In genomic region chr13:108159241-108159575, GRCm38 (mm10) we compare ENCODE assay signal across 8 mouse cellular contexts. TPM values are rescaled to one million over a fixed set of nuclear protein-coding genes. Genes with fewer than 3 reads are reported as not detected.
DNase-seq lines count a peak whose midpoint lies in the region; ATAC-seq and TF ChIP-seq lines count a peak whose summit lies in the region.

No protein-coding gene starts in this region.

- no peak overlapping the region for H3K27ac ChIP-seq in heart, embryonic 14.5 days (replicated peaks in 1 of 2; ENCODE audit: control insufficient read depth in 1 of 2, insufficient read depth in 1 of 2, low read depth in 2 of 2, low read length in 2 of 2)
- H3K27ac ChIP-seq in ES-E14 (ENCODE audit: insufficient read depth, low read depth, low read length, poor library complexity, severe bottlenecking), result no peak overlapping the region
- no peak overlapping the region for H3K27ac ChIP-seq in forebrain, postnatal 0 days (ENCODE audit: low read depth, low read length)
- peak overlapping the region; percentile 84 for H3K27ac ChIP-seq in midbrain, embryonic 10.5 days (replicated peaks)

- H3K9me3 ChIP-seq in heart, embryonic 14.5 days (ENCODE audit: control insufficient read depth, low read length), result no peaks in the 10 kb centered on the region
- H3K9me3 ChIP-seq in ES-E14 (ENCODE audit: control insufficient read depth, insufficient read depth, low read depth, low read length), result no peaks in the 10 kb centered on the region
- no peaks in the 10 kb centered on the region for H3K9me3 ChIP-seq in forebrain, postnatal 0 days (ENCODE audit: low read length)
- no peaks in the 10 kb centered on the region for H3K9me3 ChIP-seq in midbrain, embryonic 10.5 days (replicated peaks)

- WGBS in heart, embryonic 14.5 days, result 6% methylated on average over 8 of the region's 8 CpGs
- 6% methylated on average over 8 of the region's 8 CpGs for WGBS in forebrain, postnatal 0 days
- WGBS in midbrain, embryonic 10.5 days, result 7% methylated on average over 8 of the region's 8 CpGs

- H3K4me1 ChIP-seq in heart, embryonic 14.5 days (ENCODE audit: control insufficient read depth in 2 of 2, insufficient read depth in 2 of 2, low read length in 2 of 2), result peaks cover 3 to 9% of the 10 kb centered on the region in 2 experiments; a peak in 2 of 4 replicates
- H3K4me1 ChIP-seq in ES-E14 (ENCODE audit: control insufficient read depth in 2 of 2, insufficient read depth in 2 of 2, low read length in 2 of 2, poor library complexity in 1 of 2), result peaks cover 0 to 5% of the 10 kb centered on the region in 2 experiments; a peak in 1 of 4 replicates
- H3K4me1 ChIP-seq in forebrain, postnatal 0 days (ENCODE audit: insufficient read depth), result no peaks in the 10 kb centered on the region
- peaks cover 17% of the 10 kb centered on the region for H3K4me1 ChIP-seq in midbrain, embryonic 10.5 days

- no peak for ATAC-seq in heart, embryonic 14.5 days (ENCODE audit: insufficient number of reproducible peaks, insufficient read depth, low FRiP score, low read depth)
- ATAC-seq in forebrain, postnatal 0 days, result no peak

- no peaks in the 10 kb centered on the region for H3K27me3 ChIP-seq in heart, embryonic 14.5 days (ENCODE audit: control insufficient read depth, insufficient read depth, low read length)
- H3K27me3 ChIP-seq in forebrain, postnatal 0 days (ENCODE audit: insufficient read depth, low read length), result no peaks in the 10 kb centered on the region
- H3K27me3 ChIP-seq in midbrain, embryonic 10.5 days (ENCODE audit: low read depth, poor library complexity, severe bottlenecking), result no peaks in the 10 kb centered on the region

- peak overlapping the region; percentile 85 for H3K9ac ChIP-seq in heart, embryonic 14.5 days (ENCODE audit: low read length)
- H3K9ac ChIP-seq in ES-E14 (ENCODE audit: insufficient read depth, low read depth, low read length, poor library complexity, severe bottlenecking), result peak overlapping the region; percentile 86
- H3K9ac ChIP-seq in forebrain, postnatal 0 days, result peak overlapping the region; percentile 69

- no peak for TF ChIP-seq CTCF in forebrain, postnatal 0 days (IDR thresholded peaks at IDR 0.05; ENCODE audit: low read depth)

- in situ Hi-C loops in ES-E14 (cut with MboI; ENCODE audit: low sequenced_read_pairs in 2 of 2, unreplicated experiment in 2 of 2), result no loop called here

- no peak for DNase-seq in heart, postnatal 4 days
- DNase-seq in ES-E14 (ENCODE audit: low read depth, low spot score), result no peak
- no peak for DNase-seq in forebrain, postnatal 0 days
- no peak for DNase-seq in midbrain, embryonic 10.5 days (ENCODE audit: low spot score)
- DNase-seq in ovary, postnatal 14 days (ENCODE audit: low spot score), result no peak
- no peak for DNase-seq in cerebellum, adult 9-11 months
- no peak for DNase-seq in adrenal gland, adult 18-20 months (ENCODE audit: low spot score in 2 of 2)

- peak overlapping the region; percentile 85 for H3K4me2 ChIP-seq in heart, embryonic 14.5 days (ENCODE audit: low read length)
- H3K4me2 ChIP-seq in forebrain, postnatal 0 days (ENCODE audit: low read depth), result peak overlapping the region; percentile 92

- peak overlapping the region; percentile 90 to 95 for H3K4me3 ChIP-seq in heart, embryonic 14.5 days (ENCODE audit: control insufficient read depth in 1 of 2, insufficient read depth in 1 of 2, low read depth in 1 of 2, low read length in 2 of 2)
- H3K4me3 ChIP-seq in ES-E14 (ENCODE audit: insufficient read depth in 1 of 2, low read depth in 1 of 2, low read length in 2 of 2, poor library complexity in 1 of 2, severe bottlenecking in 1 of 2), result peak overlapping the region; percentile 83 to 99
- H3K4me3 ChIP-seq in forebrain, postnatal 0 days (ENCODE audit: low read depth, low read length), result peak overlapping the region; percentile 89
- peak overlapping the region; percentile 92 for H3K4me3 ChIP-seq in midbrain, embryonic 10.5 days

- peaks cover 14% of the 10 kb centered on the region for H3K36me3 ChIP-seq in heart, embryonic 14.5 days (ENCODE audit: control insufficient read depth, insufficient read depth, low read length)
- peaks cover 4% of the 10 kb centered on the region; the same call in 1 of the 2 replicates for H3K36me3 ChIP-seq in ES-E14 (ENCODE audit: control insufficient read depth, insufficient read depth, low read length, poor library complexity, severe bottlenecking)
- peaks cover 4% of the 10 kb centered on the region for H3K36me3 ChIP-seq in forebrain, postnatal 0 days (ENCODE audit: insufficient read depth)
- peaks cover 20% of the 10 kb centered on the region for H3K36me3 ChIP-seq in midbrain, embryonic 10.5 days

TF ChIP-seq in ES-E14, 5 proteins besides CTCF, POLR2A, EP300 and RAD21:
- TF ChIP-seq ZC3H11A (IDR thresholded peaks at IDR 0.05; ENCODE audit: borderline replicate concordance, low read depth, low read length), result no peak
- TF ChIP-seq ZNF384 (IDR thresholded peaks at IDR 0.05; ENCODE audit: low read depth, low read length), result no peak
- no peak for TF ChIP-seq CHD2 (IDR thresholded peaks at IDR 0.05; ENCODE audit: low read depth, low read length)
- TF ChIP-seq MAFK (IDR thresholded peaks at IDR 0.05; ENCODE audit: insufficient read depth, low read depth, low read length), result no peak
- no peak for TF ChIP-seq HCFC1 (IDR thresholded peaks at IDR 0.05; ENCODE audit: borderline replicate concordance, insufficient read depth, low read length)
TF ChIP-seq in ES-E14: peak in this region for 0.

RNA-seq across cellular contexts. Expression of gene Ercc8, which starts 0.7 kb away (rescaled TPM):
- polyA plus RNA-seq in heart, embryonic 14.5 days (2014; fragmentation: Nextera tagmentation; extraction: Ambion mirVana), result 11.8 and 12.5 TPM in 2 replicates
- total RNA-seq in heart, postnatal 4 days (2021), result 10 to 100 TPM; 15.5 to 18.3 TPM
- 17.3 and 18.3 TPM in 2 replicates for total RNA-seq in ES-E14 (2012; rRNA removed)
- 38.3 and 42.3 TPM in 2 replicates for total RNA-seq in forebrain, postnatal 0 days (2014; rRNA removed)
- polyA plus RNA-seq in forebrain, postnatal 0 days (2015; fragmentation: Nextera tagmentation; extraction: Ambion mirVana), result 28.4 and 31.1 TPM in 2 replicates
- 23.0 and 24.2 TPM in 2 replicates for polyA plus RNA-seq in midbrain, embryonic 10.5 days (2016; fragmentation: Nextera tagmentation; extraction: Ambion mirVana)
- total RNA-seq in adrenal gland, adult 18-20 months (2021), result 1 to 10 TPM; 7.5 to 8.8 TPM

RNA-seq across cellular contexts. Expression of gene Ndufaf2, which starts 0.8 kb away (rescaled TPM):
- polyA plus RNA-seq in heart, embryonic 14.5 days (2014; fragmentation: Nextera tagmentation; extraction: Ambion mirVana), result 56.8 and 58.1 TPM in 2 replicates
- total RNA-seq in heart, postnatal 4 days (2021), result 10 to 100 TPM; 23.4 to 23.9 TPM
- total RNA-seq in ES-E14 (2012; rRNA removed), result 31.6 and 41.1 TPM in 2 replicates
- total RNA-seq in forebrain, postnatal 0 days (2014; rRNA removed), result 22.1 and 28.1 TPM in 2 replicates
- polyA plus RNA-seq in forebrain, postnatal 0 days (2015; fragmentation: Nextera tagmentation; extraction: Ambion mirVana), result 84.1 and 103 TPM in 2 replicates
- polyA plus RNA-seq in midbrain, embryonic 10.5 days (2016; fragmentation: Nextera tagmentation; extraction: Ambion mirVana), result 83.3 and 88.9 TPM in 2 replicates
- total RNA-seq in adrenal gland, adult 18-20 months (2021), result 10 to 100 TPM; 31.9 to 32.7 TPM

RNA-seq across cellular contexts. Expression of gene Elovl7, which starts 55.0 kb away (rescaled TPM):
- 2.3 and 2.9 TPM in 2 replicates for polyA plus RNA-seq in heart, embryonic 14.5 days (2014; fragmentation: Nextera tagmentation; extraction: Ambion mirVana)
- under 1 TPM; 0.64 to 0.90 TPM for total RNA-seq in heart, postnatal 4 days (2021)
- 1.4 and 2.2 TPM in 2 replicates for total RNA-seq in ES-E14 (2012; rRNA removed)
- 2.6 TPM in 2 replicates for total RNA-seq in forebrain, postnatal 0 days (2014; rRNA removed)
- 2.0 and 2.9 TPM in 2 replicates for polyA plus RNA-seq in forebrain, postnatal 0 days (2015; fragmentation: Nextera tagmentation; extraction: Ambion mirVana)
- 0.52 and 1.0 TPM in 2 replicates for polyA plus RNA-seq in midbrain, embryonic 10.5 days (2016; fragmentation: Nextera tagmentation; extraction: Ambion mirVana)
- total RNA-seq in adrenal gland, adult 18-20 months (2021), result 1 to 10 TPM; 2.5 to 2.6 TPM
